Mouse (Mus musculus) neural tube, embryonic 12.5 days (tissue): ENCODE results near the gene Drg1. TPM values are rescaled to one million over a fixed set of nuclear protein-coding genes. Genes with fewer than 3 reads are reported as not detected.

Source experiments
- ATAC-seq: fragments of 200-750 bp; cut with Nextera tagmentation; 2 replicates; pipeline ENCODE4 v1.8.0; 2017; ENCODE audit warnings: low read depth, mild to moderate bottlenecking, moderate TSS enrichment, moderate library complexity; ENCODE audit not compliant: low FRiP score
- H3K27ac ChIP-seq: fragments of 300-500 bp; sonication (generic); 2 replicates; pipeline ENCODE4 v1.5.1; 2016
- H3K27me3 ChIP-seq: fragments of 300-500 bp; sonication (generic); replicated peaks from 2 replicates; pipeline ENCODE4 v1.6.1; 2016; ENCODE audit warnings: mild to moderate bottlenecking
- H3K36me3 ChIP-seq: fragments of 300-500 bp; sonication (generic); 2 replicates; pipeline ENCODE4 v1.6.1; 2016; ENCODE audit warnings: mild to moderate bottlenecking
- H3K4me1 ChIP-seq: fragments of 300-500 bp; sonication (generic); 2 replicates; pipeline ENCODE4 v1.6.1; 2016
- H3K4me2 ChIP-seq: fragments of 300-500 bp; sonication (generic); replicated peaks from 2 replicates; pipeline ENCODE4 v1.6.1; 2016; ENCODE audit warnings: mild to moderate bottlenecking
- H3K4me3 ChIP-seq: fragments of 300-500 bp; sonication (generic); 2 replicates; pipeline ENCODE4 v1.5.1; 2016
- H3K9ac ChIP-seq: fragments of 300-500 bp; sonication (generic); 2 replicates; pipeline ENCODE4 v1.6.1; 2016; ENCODE audit warnings: mild to moderate bottlenecking
- H3K9me3 ChIP-seq: fragments of 300-500 bp; sonication (generic); 2 replicates; pipeline ENCODE4 v1.6.1; 2016; ENCODE audit warnings: mild to moderate bottlenecking
- WGBS: fragments of 180-500 bp; shearing (Covaris S2); methylation state at CpG from one replicate; pipeline ENCODE4 v1.1.7; 2016; 5-methylcytosine and 5-hydroxymethylcytosine counted together
- polyA plus RNA-seq: library from polyadenylated mRNA; unstranded; fragments of >200 nt; fragmentation: Nextera tagmentation; extraction: Ambion mirVana; gene quantifications from 2 replicates; pipeline ENCODE4 v1.2.1, GENCODE M21; 2016

The Drg1 gene
- 261 and 274 TPM in 2 replicates for polyA plus RNA-seq

DNA sequence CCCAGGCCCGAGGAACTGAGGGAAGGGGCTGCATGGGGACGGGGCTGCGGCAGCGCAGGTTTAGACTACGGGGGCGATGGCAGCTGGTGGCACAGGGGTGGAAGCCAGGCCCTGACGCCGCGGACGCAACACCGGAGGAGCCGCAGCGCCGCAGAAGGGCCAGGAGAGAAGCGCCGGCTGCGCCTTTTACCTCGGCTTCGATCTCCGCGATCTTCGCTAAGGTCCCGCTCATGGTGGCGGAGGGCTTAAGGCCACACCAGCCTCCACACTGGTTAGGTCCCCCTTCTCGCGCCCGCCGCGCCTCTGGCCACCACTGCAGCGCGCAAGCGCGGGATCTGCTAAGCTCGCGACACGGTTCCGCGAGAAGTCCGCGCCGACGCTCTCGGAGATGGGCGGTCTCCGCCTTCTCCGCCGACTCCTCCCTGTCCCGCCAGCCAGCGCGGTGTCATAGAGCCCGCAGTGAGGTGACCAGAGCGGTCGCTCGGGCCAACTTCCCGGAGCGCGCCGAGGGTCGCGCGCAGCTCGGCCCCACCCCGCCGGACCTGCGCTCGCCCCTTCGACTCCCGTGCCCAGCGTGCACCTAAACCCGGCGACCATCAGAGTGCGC, at the start of gene Drg1:
Drg1 (minus strand) TSS at position 337 of the 607 bp plus-strand sequence.
- WGBS = under 1% methylated on average over 72 of the region's 72 CpGs
- ATAC-seq = peak; percentile 98
- no peaks in the 10 kb centered on the region for H3K27me3 ChIP-seq

GRCm38 (mm10) chr11:3314148-3314547, 47.9 kb upstream of the Drg1 start:
- Histone ChIP-seq H3K9me3 (no peaks in the 10 kb centered on the region), H3K27me3 (no peaks in the 10 kb centered on the region), H3K4me3 (no peak overlapping the region), H3K27ac (no peak overlapping the region), H3K9ac (no peak overlapping the region), H3K4me2 (no peak overlapping the region), H3K36me3 (peaks cover 35% of the 10 kb centered on the region), H3K4me1 (no peaks in the 10 kb centered on the region)
- peak; percentile 66; the same call in 1 of the 2 replicates for ATAC-seq
- 18% methylated on average over 2 of the region's 2 CpGs for WGBS

More for the DNA sequence above, at the start of gene Drg1:
- H3K9ac ChIP-seq = peak within 1 kb of the TSS; percentile 92
- peak within 1 kb of the TSS; percentile 86 for H3K27ac ChIP-seq
- peak within 1 kb of the TSS; percentile 82 for H3K4me3 ChIP-seq
- H3K36me3 ChIP-seq = peaks cover 21% of the 10 kb centered on the region
- peaks cover 19% of the 10 kb centered on the region for H3K4me1 ChIP-seq
- peak within 1 kb of the TSS; percentile 69 for H3K4me2 ChIP-seq
- no peaks in the 10 kb centered on the region for H3K9me3 ChIP-seq

GRCm38 (mm10) chr11:3313294-3313693, 47.1 kb upstream of the Drg1 start:
- Histone ChIP-seq H3K36me3 (peaks cover 44% of the 10 kb centered on the region), H3K9ac (no peak overlapping the region), H3K27me3 (no peaks in the 10 kb centered on the region), H3K4me3 (no peak overlapping the region), H3K4me1 (no peaks in the 10 kb centered on the region), H3K9me3 (no peaks in the 10 kb centered on the region), H3K27ac (no peak overlapping the region), H3K4me2 (no peak overlapping the region)
- ATAC-seq = no peak
- 94% methylated on average over 1 of the region's 1 CpGs for WGBS

GRCm38 (mm10) chr11:3311586-3312347, 45.6 kb upstream of the Drg1 start:
- Histone ChIP-seq H3K4me1 (no peaks in the 10 kb centered on the region), H3K4me3 (no peak overlapping the region), H3K27me3 (no peaks in the 10 kb centered on the region), H3K4me2 (no peak overlapping the region), H3K36me3 (peaks cover 59% of the 10 kb centered on the region), H3K9ac (no peak overlapping the region), H3K9me3 (no peaks in the 10 kb centered on the region), H3K27ac (no peak overlapping the region)
- 88% methylated on average over 10 of the region's 10 CpGs for WGBS
- ATAC-seq = no peak

DNA sequence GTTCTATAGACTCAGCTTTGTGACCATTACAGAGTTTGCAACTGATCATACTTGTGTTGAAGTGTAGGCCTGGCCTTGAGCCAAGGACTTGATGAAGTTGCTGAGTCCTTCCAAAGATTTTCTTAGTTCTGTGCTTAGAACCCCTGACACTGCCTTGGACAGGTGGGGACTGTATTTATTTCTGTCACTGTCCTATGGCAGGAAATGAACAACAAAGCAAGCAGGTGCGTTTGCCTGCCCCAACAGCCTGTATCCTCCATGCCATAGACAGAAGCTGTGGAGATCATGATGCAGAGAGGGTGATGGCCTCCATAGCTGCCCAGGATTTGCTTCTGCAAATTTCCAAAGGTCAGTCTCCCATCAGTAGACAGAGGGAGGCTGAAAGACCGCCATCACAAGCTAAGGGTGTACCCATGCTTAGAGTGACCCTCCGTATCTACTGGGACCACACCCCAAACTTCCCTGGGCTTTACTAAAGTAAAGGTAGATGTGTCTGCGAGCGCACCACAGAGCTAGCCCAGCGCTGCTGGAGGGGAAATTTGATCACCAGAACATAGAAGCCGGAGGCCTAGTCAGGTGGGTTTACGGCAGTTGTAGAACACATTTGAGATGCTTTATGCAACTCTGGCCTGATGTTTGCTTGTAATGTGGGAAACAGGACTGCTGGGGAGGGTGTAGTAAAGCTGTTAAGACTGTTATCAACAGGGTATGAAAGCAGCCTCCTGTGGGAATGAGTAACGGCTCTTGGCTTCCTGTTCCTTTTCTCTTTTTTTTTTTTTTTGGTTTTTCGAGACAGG, 44.8 kb upstream of the Drg1 start:
- peaks cover 67% of the 10 kb centered on the region for H3K36me3 ChIP-seq
- no peaks in the 10 kb centered on the region for H3K27me3 ChIP-seq
- H3K4me2 ChIP-seq = no peak overlapping the region
- H3K9me3 ChIP-seq = no peaks in the 10 kb centered on the region
- no peak overlapping the region for H3K4me3 ChIP-seq
- H3K27ac ChIP-seq = no peak overlapping the region
- H3K9ac ChIP-seq = no peak overlapping the region
- H3K4me1 ChIP-seq = no peaks in the 10 kb centered on the region
- 90% methylated on average over 10 of the region's 10 CpGs for WGBS
- no peak for ATAC-seq

- no peak for ATAC-seq
- Histone ChIP-seq H3K4me2 (no peak overlapping the region), H3K27ac (no peak overlapping the region), H3K36me3 (peaks cover 76% of the 10 kb centered on the region), H3K4me1 (no peaks in the 10 kb centered on the region), H3K9ac (no peak overlapping the region), H3K4me3 (no peak overlapping the region), H3K9me3 (no peaks in the 10 kb centered on the region), H3K27me3 (no peaks in the 10 kb centered on the region)
- WGBS = 92% methylated on average over 4 of the region's 4 CpGs
These were observed 43.7 kb upstream of the Drg1 start for GRCm38 (mm10) chr11:3309884-3310283.

DNA sequence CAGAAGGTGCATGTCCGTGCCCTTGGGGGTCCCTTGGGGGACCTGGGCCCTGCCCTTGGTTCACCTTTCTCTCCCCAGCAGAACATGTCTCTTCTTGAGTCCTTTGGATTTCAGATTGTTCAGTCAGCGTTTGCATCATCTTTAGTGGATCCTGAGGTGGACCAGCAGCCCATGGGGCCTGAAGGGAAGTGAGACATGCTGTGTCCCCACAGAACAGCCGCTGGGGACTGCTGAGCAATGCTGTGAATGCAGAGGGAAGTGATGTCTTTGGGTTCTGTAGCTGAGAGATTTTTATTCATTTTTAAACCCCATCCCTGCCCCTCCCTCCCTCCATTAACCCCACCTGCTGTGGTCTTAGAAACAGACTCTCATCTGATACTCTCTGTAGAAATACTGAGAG, 41.7 kb upstream of the Drg1 start:
- no peaks in the 10 kb centered on the region for H3K9me3 ChIP-seq
- H3K27me3 ChIP-seq = no peaks in the 10 kb centered on the region
- peaks cover 93% of the 10 kb centered on the region for H3K36me3 ChIP-seq
- no peak overlapping the region for H3K27ac ChIP-seq
- no peak overlapping the region for H3K4me3 ChIP-seq
- no peak overlapping the region for H3K4me2 ChIP-seq
- H3K4me1 ChIP-seq = no peaks in the 10 kb centered on the region
- ATAC-seq = no peak
- no peak overlapping the region for H3K9ac ChIP-seq
- WGBS = 94% methylated on average over 3 of the region's 3 CpGs

DNA sequence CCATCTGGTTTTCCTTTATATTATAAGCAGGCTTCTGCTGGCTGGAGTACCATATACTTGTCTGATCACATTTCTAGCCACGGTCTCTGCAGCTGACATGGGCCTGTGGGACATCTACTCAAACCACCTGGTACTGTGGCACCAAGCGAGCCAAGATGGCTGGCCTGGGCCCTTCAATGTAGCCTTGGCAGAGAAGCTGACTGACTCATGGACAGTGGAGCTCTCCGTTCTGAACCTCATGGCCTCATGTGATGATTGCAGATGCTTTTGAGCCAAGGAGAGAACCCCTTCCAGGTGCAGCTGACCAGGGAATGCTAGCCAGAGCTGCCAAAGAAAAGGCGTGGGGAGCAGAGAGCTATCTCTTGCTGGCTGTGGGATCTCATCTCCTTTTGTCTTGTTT, 39.6 kb upstream of the Drg1 start:
- Histone ChIP-seq H3K4me2 (no peak overlapping the region), H3K4me1 (no peaks in the 10 kb centered on the region), H3K4me3 (no peak overlapping the region), H3K9me3 (no peaks in the 10 kb centered on the region), H3K9ac (no peak overlapping the region), H3K27me3 (no peaks in the 10 kb centered on the region), H3K36me3 (peaks cover 96% of the 10 kb centered on the region), H3K27ac (no peak overlapping the region)
- no peak for ATAC-seq
- 94% methylated on average over 4 of the region's 4 CpGs for WGBS

DNA sequence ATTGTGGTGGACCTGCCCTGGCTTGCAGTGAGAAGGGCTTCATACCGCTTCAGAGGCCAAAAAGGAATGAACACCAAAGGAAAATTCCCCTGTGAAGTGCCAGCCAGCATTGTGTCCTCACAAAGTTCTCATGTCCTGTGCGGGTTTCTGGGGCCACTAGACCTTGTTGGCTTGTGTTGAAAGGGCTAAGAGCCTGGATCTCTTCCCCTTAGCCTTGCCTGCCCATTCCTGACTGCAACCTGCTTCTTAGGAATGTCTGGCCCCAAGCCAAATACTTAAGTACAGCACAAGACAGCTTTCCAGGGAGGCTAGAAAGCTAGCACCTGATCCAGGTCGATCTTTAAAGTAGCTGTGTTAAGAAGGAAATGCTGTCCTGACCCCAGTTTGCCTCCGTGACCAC, 36.6 kb upstream of the Drg1 start:
- Histone ChIP-seq H3K9me3 (no peaks in the 10 kb centered on the region), H3K4me1 (no peaks in the 10 kb centered on the region), H3K4me2 (no peak overlapping the region), H3K27me3 (no peaks in the 10 kb centered on the region), H3K36me3 (peaks cover 95% of the 10 kb centered on the region), H3K4me3 (no peak overlapping the region), H3K27ac (no peak overlapping the region), H3K9ac (no peak overlapping the region)
- WGBS = 92% methylated on average over 4 of the region's 4 CpGs
- no peak for ATAC-seq

- 95% methylated on average over 4 of the region's 4 CpGs for WGBS
- H3K9ac ChIP-seq = no peak overlapping the region
- H3K4me1 ChIP-seq = no peaks in the 10 kb centered on the region
- H3K9me3 ChIP-seq = no peaks in the 10 kb centered on the region
- H3K27me3 ChIP-seq = no peaks in the 10 kb centered on the region
- H3K4me2 ChIP-seq = no peak overlapping the region
- peaks cover 95% of the 10 kb centered on the region for H3K36me3 ChIP-seq
- no peak for ATAC-seq
- no peak overlapping the region for H3K4me3 ChIP-seq
- no peak overlapping the region for H3K27ac ChIP-seq
These were observed 36.2 kb upstream of the Drg1 start for GRCm38 (mm10) chr11:3302385-3302784.

GRCm38 (mm10) chr11:3301075-3301474, 34.9 kb upstream of the Drg1 start:
- Histone ChIP-seq H3K27me3 (no peaks in the 10 kb centered on the region), H3K4me2 (no peak overlapping the region), H3K9me3 (no peaks in the 10 kb centered on the region), H3K4me3 (no peak overlapping the region), H3K4me1 (peaks cover 6% of the 10 kb centered on the region), H3K36me3 (peaks cover 95% of the 10 kb centered on the region), H3K9ac (no peak overlapping the region), H3K27ac (no peak overlapping the region)
- no peak for ATAC-seq
- WGBS = 95% methylated on average over 5 of the region's 5 CpGs

DNA sequence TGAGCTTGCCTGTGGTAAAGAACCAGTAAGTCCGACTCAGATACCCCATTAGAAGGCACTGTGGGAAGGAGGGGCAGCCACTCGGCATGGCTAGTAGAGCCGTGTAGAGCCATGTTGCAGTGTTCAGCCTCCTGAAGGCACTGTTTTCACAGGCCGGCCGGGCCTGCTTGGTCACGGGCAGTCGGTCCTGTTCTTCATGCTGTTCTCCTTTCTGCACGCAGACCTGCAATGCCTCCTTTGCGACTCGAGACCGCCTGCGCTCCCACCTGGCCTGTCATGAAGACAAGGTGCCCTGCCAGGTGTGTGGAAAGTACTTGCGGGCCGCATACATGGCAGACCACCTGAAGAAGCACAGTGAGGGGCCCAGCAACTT, 32.6 kb upstream of the Drg1 start:
- Histone ChIP-seq H3K9me3 (no peaks in the 10 kb centered on the region), H3K4me1 (peaks cover 28% of the 10 kb centered on the region), H3K27ac (no peak overlapping the region), H3K4me2 (no peak overlapping the region), H3K9ac (no peak overlapping the region), H3K4me3 (peak overlapping the region; percentile 11; the same call in 1 of the 2 replicates), H3K27me3 (no peaks in the 10 kb centered on the region), H3K36me3 (peaks cover 98% of the 10 kb centered on the region)
- ATAC-seq = no peak
- 93% methylated on average over 14 of the region's 14 CpGs for WGBS
